Mouse (Mus musculus): Measurements from ENCODE around the gene Ppp1r12b.

DNA sequence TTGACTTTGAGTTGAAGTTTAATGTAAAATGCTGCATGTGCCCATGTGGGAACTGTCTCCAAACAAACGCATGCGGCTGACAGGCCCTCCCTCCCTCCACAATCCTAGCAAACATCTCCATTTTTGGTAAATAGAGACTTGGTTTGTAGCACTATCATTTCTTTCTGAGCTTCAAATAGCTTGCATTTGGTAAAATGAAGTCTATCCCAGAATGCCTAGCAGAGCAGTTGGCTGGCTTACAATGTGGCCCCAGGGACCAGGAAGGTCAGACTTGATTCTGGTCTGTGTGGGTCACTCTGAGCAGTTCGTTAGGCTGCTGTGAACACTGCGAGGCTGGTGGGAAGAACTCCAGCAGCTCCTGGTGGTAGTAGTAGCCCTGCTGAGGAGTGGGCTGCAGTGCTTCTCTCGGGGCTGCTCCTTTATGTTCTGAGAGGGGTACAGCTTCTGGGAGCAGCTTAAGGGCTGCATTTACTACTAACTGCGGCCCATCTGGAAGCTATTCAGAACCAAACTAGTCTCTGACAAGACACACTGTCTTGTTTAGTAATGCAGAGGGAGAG, 180.9 kb downstream of the Ppp1r12b start:
- TF ChIP-seq ZC3H11A (IDR thresholded peaks at IDR 0.05; ENCODE audit: borderline replicate concordance, low read depth, low read length) (no peak), ZNF384 (IDR thresholded peaks at IDR 0.05; ENCODE audit: low read depth, low read length) (no peak), CHD2 (IDR thresholded peaks at IDR 0.05; ENCODE audit: low read depth, low read length) (no peak)

Data from ES-E14 (cell line).